Mouse (Mus musculus) heart, embryonic 11.5 days (tissue): ENCODE measurements around the gene Col23a1. TPM values are rescaled to one million over a fixed set of nuclear protein-coding genes. Genes with fewer than 3 reads are reported as not detected.
"Not testable (repeated sequence)": the region's sequence is repeated elsewhere in the genome, so short reads cannot be mapped to it uniquely, and the experiment has no call there.

Experiments
- ATAC-seq: fragments of 200-750 bp; cut with Nextera tagmentation; replicated peaks from 2 replicates; pipeline ENCODE4 v1.8.0; 2017; ENCODE audit warnings: moderate library complexity; ENCODE audit not compliant: insufficient number of reproducible peaks, low FRiP score, low TSS enrichment
- H3K27ac ChIP-seq: fragments of 300-500 bp; sonication (generic); 2 replicates; pipeline ENCODE4 v1.5.1; 2014; ENCODE audit warnings: mild to moderate bottlenecking, low read depth, low read length
- H3K27me3 ChIP-seq: fragments of 300-500 bp; sonication (generic); 2 replicates; pipeline ENCODE4 v1.6.1; 2014; ENCODE audit warnings: mild to moderate bottlenecking, low read length, mixed read lengths; ENCODE audit not compliant: control insufficient read depth, insufficient read depth
- H3K36me3 ChIP-seq: fragments of 300-500 bp; sonication (generic); 2 replicates; pipeline ENCODE4 v1.6.1; 2014; ENCODE audit warnings: mild to moderate bottlenecking, low read length, moderate library complexity, mixed read lengths; ENCODE audit not compliant: control insufficient read depth, insufficient read depth
- H3K4me1 ChIP-seq: fragments of 300-500 bp; sonication (generic); 2 replicates; pipeline ENCODE4 v1.6.1; 2014; ENCODE audit warnings: low read length; ENCODE audit not compliant: control insufficient read depth, insufficient read depth
- H3K4me2 ChIP-seq: fragments of 300-500 bp; sonication (generic); 2 replicates; pipeline ENCODE4 v1.6.1; 2014; ENCODE audit warnings: mild to moderate bottlenecking, moderate library complexity
- H3K4me3 ChIP-seq: fragments of 300-500 bp; sonication (generic); 2 replicates; pipeline ENCODE4 v1.5.1; 2014; ENCODE audit warnings: low read depth, low read length
- H3K9ac ChIP-seq: fragments of 300-500 bp; sonication (generic); 2 replicates; pipeline ENCODE4 v1.6.1; 2014; ENCODE audit warnings: mild to moderate bottlenecking, low read depth, low read length, moderate library complexity
- H3K9me3 ChIP-seq: fragments of 300-500 bp; sonication (generic); replicated peaks from 2 replicates; pipeline ENCODE4 v1.6.1; 2016; ENCODE audit warnings: low read length; ENCODE audit not compliant: control insufficient read depth
- WGBS: fragments of 180-500 bp; shearing (Covaris S2); extraction: QIAGEN DNeasy Blood & Tissue Kit; methylation state at CpG from one replicate; pipeline ENCODE4 v1.1.7; 2014; ENCODE audit not compliant: insufficient replicate concordance; 5-methylcytosine and 5-hydroxymethylcytosine counted together
- polyA plus RNA-seq: library from polyadenylated mRNA; unstranded; fragments of >200 nt; fragmentation: Nextera tagmentation; extraction: Ambion mirVana; gene quantifications from 2 replicates; pipeline ENCODE4 v1.2.1, GENCODE M21; 2014

Gene Col23a1
- polyA plus RNA-seq, 1 experiment from 2014 or later = 10.3 TPM

DNA sequence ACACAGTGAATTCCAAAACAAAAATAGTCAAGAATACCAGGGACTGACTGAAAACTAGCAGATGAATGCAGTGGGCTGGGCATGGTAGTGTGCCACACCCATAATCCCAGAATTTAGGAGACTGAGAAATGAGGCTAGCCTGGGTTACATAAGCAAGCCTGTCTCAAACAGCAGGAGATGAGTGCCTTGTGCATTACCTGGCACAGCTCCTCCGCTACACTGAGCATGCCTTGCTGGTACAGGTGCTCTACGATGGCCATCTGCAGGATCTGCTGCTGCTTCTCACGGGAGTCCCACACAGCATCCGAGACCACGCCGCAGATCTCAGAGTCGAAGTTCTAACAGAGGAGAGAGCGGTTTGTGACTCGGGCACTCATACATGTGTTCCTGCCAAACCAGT, 337.7 kb downstream of the Col23a1 start:
- Histone ChIP-seq H3K4me3 (no peak overlapping the region), H3K4me1 (peaks cover 4% of the 10 kb centered on the region; the same call in 1 of the 2 replicates), H3K9me3 (no peaks in the 10 kb centered on the region), H3K9ac (no peak overlapping the region), H3K27ac (no peak overlapping the region), H3K27me3 (no peaks in the 10 kb centered on the region), H3K36me3 (peaks cover 41% of the 10 kb centered on the region), H3K4me2 (no peak overlapping the region)
- 89% methylated on average over 9 of the region's 9 CpGs for WGBS
- ATAC-seq = no peak

DNA sequence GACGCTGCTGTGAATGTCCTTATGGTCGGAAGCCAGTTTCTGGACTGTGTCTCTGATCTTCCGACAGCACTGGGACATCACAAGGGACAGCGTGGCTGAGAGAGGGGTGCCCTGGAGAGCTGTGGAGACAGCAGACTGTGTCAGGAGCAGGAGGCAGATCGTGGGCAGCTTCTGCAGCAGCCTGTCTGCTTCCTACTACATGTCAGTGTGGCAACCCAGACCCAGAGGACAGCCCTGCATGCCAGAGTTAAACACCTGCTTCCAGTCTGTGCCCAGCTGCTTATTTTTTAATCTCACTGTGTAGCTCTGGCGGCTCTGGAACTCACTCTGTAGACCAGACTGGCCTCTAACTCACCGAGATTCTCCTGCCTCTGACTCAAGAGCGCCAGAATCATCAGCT, 338.2 kb downstream of the Col23a1 start:
- Histone ChIP-seq H3K27me3 (no peaks in the 10 kb centered on the region), H3K4me1 (peaks cover 4% of the 10 kb centered on the region; the same call in 1 of the 2 replicates), H3K36me3 (peaks cover 36% of the 10 kb centered on the region), H3K4me3 (no peak overlapping the region), H3K9ac (no peak overlapping the region), H3K27ac (no peak overlapping the region), H3K9me3 (no peaks in the 10 kb centered on the region), H3K4me2 (no peak overlapping the region)
- no peak for ATAC-seq
- WGBS = 78% methylated on average over 8 of the region's 8 CpGs

DNA sequence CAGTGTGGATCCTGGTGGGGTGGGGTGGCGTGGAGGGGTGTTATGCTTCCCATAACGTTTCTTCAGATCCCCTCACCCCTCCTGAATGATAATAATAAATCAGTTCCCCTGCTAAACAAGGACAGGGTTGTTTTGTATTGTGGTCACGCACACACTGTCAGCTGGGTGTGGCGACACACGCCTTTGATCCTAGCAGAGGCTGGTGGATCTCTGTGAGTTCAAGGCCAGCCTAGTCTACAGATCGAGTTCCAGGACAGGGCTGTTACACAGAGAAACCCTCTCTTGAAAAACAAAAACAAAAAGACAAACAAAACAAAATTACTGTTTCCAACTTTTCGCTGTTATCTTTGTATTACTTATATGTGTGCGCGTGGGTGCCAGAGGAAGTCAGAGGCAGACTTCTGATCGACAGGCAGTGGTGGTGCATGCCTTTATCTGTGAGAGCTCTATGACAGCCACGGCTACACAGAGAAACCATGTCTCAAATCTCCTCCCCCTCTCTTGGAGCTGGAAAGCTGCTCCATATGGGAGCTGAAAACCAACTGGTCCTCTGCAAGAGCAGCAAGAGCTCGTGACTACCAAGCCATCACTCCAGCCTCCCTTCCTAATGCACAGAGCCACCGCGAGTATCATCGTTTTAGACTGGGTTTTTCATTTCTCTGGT, 340.1 kb downstream of the Col23a1 start:
- Histone ChIP-seq H3K4me1 (peaks cover 4% of the 10 kb centered on the region; the same call in 1 of the 2 replicates), H3K27ac (no peak overlapping the region), H3K9ac (no peak overlapping the region), H3K9me3 (no peaks in the 10 kb centered on the region), H3K27me3 (no peaks in the 10 kb centered on the region), H3K36me3 (peaks cover 19% of the 10 kb centered on the region), H3K4me2 (no peak overlapping the region), H3K4me3 (no peak overlapping the region)
- WGBS = 81% methylated on average over 15 of the region's 15 CpGs
- no peak for ATAC-seq

DNA sequence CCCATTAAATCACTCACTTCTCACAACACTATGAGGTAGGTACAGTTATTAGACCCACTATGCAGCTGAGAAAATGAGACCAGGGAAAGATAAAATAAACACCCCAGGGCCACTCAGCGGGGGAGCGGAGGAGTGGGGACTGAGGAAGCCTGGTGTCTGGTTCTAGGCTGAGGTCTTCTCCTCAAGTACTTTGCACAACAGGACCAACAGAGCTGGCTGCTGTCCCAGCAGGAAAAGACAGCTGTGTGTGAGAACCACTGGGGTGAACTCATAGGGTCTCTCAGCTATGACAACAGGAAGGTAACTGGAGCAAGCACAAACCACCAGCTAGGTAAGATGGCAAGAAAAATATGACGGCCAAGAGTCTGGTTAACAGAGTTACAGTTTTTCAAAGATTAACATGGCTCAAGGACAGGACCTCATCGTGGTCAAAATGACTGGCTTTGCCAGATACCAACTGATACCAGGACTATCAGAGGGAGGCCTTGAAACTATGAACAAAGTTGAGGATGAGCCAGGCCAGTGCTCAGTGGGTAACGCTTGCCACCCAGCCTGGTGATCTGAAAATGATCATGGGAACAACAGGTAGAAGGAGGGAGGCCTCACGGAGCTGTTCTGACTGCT, 342.5 kb downstream of the Col23a1 start:
- Histone ChIP-seq H3K4me1 (peaks cover 6% of the 10 kb centered on the region; the same call in 1 of the 2 replicates), H3K9ac (no peak overlapping the region), H3K4me3 (no peak overlapping the region), H3K4me2 (no peak overlapping the region), H3K36me3 (peaks cover 9% of the 10 kb centered on the region; the same call in 1 of the 2 replicates), H3K27me3 (no peaks in the 10 kb centered on the region), H3K9me3 (no peaks in the 10 kb centered on the region), H3K27ac (no peak overlapping the region)
- no peak for ATAC-seq
- 85% methylated on average over 6 of the region's 6 CpGs for WGBS

DNA sequence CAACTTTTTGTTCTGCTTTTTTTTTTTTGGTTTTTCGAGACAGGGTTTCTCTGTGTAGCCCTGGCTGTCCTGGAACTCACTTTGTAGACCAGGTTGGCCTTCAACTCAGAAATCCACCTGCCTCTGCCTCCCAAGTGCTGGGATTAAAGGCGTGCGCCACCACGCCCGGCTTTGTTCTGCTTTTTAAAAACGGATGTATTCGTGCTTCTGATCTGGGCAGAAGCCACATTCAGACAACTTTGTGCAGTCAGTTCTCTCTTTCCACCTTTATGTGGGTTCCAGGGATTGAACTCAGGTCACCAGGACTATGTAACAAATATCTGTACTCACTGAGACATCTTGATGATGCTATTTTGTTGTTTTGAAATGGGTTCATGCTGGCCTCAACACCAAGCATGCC, 343.5 kb downstream of the Col23a1 start:
- ATAC-seq, H3K27ac ChIP-seq, H3K4me1 ChIP-seq, H3K4me3 ChIP-seq, H3K4me2 ChIP-seq, H3K9ac ChIP-seq, H3K36me3 ChIP-seq, H3K9me3 ChIP-seq, H3K27me3 ChIP-seq: not testable (repeated sequence)
- WGBS = 93% methylated on average over 7 of the region's 7 CpGs

Other genes starting within 250 kb of the Col23a1 start
- not detected in 2 replicates for gene Olfr1375, start 241.8 kb upstream of the Col23a1 start, polyA plus RNA-seq
- 6.6 and 8.2 TPM in 2 replicates for gene Zfp354a, start 230.7 kb upstream of the Col23a1 start, polyA plus RNA-seq
- gene Gm12569, start 69.4 kb upstream of the Col23a1 start, polyA plus RNA-seq = not detected in 2 replicates
- 83.6 and 87.1 TPM in 2 replicates for gene Clk4, start 28.2 kb upstream of the Col23a1 start, polyA plus RNA-seq
- gene BC049762, start 26.9 kb upstream of the Col23a1 start, polyA plus RNA-seq = 0.36 TPM in 1 of 2 replicates, not detected in the other